Mouse (Mus musculus): ENCODE results near the gene Slc7a8. TPM values are rescaled to one million over a fixed set of nuclear protein-coding genes. Genes with fewer than 3 reads are reported as not detected.
A peak's percentile ranks its signal among the peaks of the same experiment; 100 is the strongest.

Slc7a8 gene
- total and polyA plus RNA-seq, 3 experiments, result 24.7 to 74.6 (median 52.9) TPM

DNA sequence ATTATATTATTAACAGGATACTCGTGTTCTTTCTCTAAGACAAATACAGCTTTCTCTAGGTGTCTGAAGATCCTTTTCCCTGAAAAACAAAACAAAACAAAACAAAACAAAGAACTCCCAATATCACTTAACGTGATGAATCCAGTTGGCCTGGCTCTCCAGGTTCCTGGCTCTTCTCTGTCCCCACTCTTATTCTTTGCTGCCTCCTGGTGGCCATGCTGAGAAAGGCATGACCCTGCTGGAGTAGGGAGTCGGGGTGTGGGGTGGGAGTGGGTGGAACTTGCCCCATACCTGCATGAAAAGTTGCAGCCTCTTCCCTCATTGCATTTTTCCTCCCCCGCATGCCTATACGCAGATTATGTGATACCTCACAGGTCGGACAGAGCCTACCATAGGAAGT lies 80.4 kb downstream of the Slc7a8 start:
- peak; percentile 77 for DNase-seq

DNA sequence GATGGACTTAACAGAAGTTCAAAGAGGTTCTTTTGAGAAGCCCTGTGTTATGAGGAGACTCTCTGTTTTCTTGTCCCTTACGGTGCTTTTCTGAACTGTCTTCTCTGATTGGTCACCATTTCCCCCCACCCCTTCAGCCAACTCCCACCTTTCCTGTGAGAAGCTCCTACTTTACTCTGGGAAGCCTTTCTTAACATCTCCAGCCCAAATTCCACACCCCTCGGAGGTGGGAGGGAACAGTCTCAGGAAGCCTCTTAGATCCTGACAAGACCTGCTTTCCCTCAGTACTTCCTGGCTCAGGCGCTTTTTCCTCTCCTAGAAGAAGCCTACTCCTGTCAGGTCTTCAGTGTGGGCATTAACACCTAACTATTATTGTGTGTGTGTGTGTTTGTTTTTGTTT lies 82.2 kb downstream of the Slc7a8 start:
- no peak for DNase-seq

DNA sequence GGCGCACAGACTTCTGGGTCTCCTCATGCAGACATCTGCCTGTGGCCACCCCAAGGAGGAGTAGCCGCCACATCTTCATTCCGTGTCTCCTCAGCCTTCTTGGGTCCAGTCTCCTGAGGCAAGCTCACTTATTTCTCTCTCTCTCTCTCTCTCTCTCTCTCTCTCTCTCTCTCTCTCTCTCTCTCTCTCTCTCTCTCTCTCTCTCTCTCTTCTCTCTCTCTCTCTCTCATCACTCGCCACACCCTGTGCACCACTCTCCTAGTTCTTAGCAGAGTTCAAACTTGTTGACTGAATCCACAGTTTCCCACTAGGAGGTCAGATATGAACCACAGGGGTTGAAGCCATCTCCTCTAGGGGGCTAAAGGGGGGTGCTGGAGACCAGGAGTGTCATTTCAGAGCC lies 83.0 kb downstream of the Slc7a8 start, which contains the start of gene Gm29776:
Gene Gm29776 (minus strand): TSS at position 101 of the 400 bp plus-strand sequence.
- DNase-seq, result no peak

DNA sequence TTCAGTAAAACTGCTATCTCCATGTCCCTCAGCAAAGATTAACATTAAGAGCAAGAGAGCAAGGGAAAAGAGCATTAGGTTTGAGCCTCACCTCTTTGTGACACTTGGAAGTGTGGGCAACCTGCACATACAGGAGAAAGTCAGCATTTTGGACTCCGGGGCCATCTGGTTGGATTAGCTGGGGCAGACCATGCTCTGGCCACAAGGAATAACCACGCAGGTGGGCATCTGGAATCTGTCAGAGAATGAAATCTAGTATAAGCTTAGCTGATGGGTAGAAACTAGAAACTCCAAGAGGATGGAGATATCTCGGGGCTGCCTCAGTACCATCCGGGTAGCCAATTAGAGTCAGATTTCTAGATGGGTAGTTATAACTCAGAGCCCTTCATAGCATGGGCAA lies 85.0 kb downstream of the Slc7a8 start:
- DNase-seq, result no peak

- no peak for DNase-seq
Observed at GRCm38 (mm10) chr14:54695042-54695441, 86.7 kb downstream of the Slc7a8 start.

DNA sequence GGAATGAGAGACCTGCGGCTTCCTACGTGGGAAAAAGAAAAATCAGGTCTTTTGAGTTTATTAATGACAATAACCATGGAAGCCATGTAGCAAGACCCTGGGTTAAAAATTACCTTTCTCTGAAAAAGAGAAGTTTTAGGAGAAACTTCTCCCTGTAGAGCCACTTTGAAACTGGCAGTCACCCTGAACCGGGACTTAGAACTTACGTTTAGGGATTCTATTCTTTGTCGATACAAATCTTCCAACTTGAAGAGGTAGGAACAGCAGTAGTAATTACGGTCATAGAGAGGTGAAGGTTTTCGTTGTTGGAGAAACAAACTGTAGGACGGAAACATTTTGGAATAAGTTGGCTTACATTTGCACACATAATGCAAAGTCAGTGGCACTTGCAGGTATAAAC lies 94.5 kb downstream of the Slc7a8 start:
- no peak for DNase-seq

- DNase-seq, result peak; percentile 100
Observed at GRCm38 (mm10) chr14:54686522-54687143, 95.1 kb downstream of the Slc7a8 start, which contains the start of gene Acin1. Gene Acin1 (minus strand): TSS chr14:54686931.

DNA sequence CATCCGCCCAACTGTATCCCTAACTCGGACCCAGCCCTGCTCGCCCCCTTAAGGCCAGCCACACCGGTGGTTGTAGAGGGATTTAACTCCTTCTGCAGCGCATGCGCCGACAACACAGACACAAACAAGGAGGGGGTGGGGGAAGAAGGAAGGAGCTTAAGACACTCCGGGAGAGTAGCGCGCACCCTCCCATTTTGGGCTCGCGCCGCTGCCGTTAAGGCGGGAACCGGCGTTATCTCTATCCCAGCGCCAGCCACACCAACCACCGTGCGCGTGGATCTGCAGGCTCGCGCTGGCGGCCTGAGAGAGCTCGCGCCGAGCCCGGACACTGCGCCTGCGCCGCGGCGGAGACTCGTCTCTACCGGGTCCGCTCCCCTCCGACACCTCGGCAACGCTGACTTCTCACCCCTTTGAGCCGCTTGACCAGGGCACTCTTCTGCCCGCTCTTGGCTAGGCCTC lies 95.7 kb downstream of the Slc7a8 start, which contains the start of gene 1700123O20Rik:
Gene 1700123O20Rik (plus strand): TSS at position 154 of the 459 bp plus-strand sequence.
- DNase-seq, result no peak

DNA sequence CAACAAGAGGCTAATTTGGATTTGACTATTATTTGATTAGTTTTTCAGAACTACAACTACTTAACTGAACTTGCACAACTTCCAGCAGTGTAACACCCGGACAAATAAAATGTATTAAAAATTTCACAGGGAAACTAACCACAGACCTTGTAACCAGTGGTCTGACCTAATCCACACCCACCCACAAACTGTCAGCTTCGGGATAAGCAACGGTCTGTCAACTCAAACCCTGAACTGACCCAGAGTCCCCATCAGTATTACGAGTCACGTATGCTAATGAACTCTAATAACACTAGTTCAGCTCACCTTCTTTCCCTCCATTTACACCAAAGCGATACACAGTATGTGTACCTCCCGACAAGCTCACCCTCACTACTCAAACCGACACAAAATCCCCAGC lies 96.3 kb downstream of the Slc7a8 start:
- DNase-seq, result peak; percentile 13

DNA sequence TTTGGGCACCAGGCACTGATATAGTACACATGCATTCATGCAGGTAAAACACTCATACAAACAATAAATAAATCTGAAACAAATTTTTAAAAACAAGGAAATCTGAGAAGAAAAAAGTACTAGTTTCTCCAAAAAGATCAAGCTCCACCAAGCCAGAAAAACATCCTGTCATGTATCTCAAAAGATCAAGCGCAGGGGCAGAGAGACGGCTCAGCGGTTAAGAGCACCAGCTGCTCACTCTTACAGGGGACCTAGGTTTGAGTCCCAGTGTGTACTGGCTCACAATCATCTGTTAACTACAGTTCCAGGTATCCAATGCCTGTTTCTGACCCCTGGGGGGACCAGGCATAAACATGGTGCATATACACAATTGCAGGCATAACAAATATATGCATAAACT lies 99.3 kb downstream of the Slc7a8 start:
- DNase-seq, result no peak

- DNase-seq, result no peak
Observed at GRCm38 (mm10) chr14:54678657-54679304, 103.0 kb downstream of the Slc7a8 start.

DNA sequence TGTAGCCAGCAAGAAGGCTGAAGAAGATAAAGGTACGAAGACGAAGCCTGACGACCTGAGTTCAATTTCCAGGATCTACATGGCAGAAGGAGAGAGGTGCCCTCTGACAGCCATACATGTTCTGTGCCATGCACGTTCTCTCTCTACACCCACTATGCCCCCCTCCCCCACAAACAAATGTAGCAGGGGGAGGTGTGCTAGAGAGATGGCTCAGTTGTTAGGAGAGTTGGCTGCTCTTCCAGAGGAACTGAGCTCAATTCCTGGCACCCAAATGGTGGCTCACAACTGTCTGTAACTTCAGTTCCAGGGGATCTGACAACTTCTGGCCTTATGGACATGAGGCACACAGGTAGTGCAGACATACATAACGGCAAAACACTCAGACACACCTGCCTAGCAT lies 105.5 kb downstream of the Slc7a8 start:
- no peak for DNase-seq

GRCm38 (mm10) chr14:54674317-54674716 lies 107.4 kb downstream of the Slc7a8 start:
- no peak for DNase-seq

Other genes with a start within 250 kb of the Slc7a8 start
- gene Haus4, start 227.3 kb downstream of the Slc7a8 start, total RNA-seq (2021), result 10 to 100 TPM; 13.9 to 26.6 TPM
- 20.4 and 21.0 TPM in 2 replicates for gene Haus4, start 227.3 kb downstream of the Slc7a8 start, polyA plus RNA-seq (2012; rRNA removed)
- gene Ajuba, start 204.4 kb downstream of the Slc7a8 start, total RNA-seq (2021), result 10 to 100 TPM; 14.4 to 30.3 TPM
- gene Ajuba, start 204.4 kb downstream of the Slc7a8 start, polyA plus RNA-seq (2012; rRNA removed), result 47.0 and 56.9 TPM in 2 replicates
- gene 4931414P19Rik, start 176.0 kb downstream of the Slc7a8 start, total RNA-seq (2021), result 1 to 10 TPM; 2.9 to 8.2 TPM
- 7.4 and 9.6 TPM in 2 replicates for gene 4931414P19Rik, start 176.0 kb downstream of the Slc7a8 start, polyA plus RNA-seq (2012; rRNA removed)
- 100 to 1,000 TPM; 317 to 332 TPM for gene Psmb5, start 163.9 kb downstream of the Slc7a8 start, total RNA-seq (2021)
- gene Psmb5, start 163.9 kb downstream of the Slc7a8 start, polyA plus RNA-seq (2012; rRNA removed), result 267 and 322 TPM in 2 replicates
- gene Psmb11, start 160.5 kb downstream of the Slc7a8 start, total RNA-seq (2021), result not detected
- gene Psmb11, start 160.5 kb downstream of the Slc7a8 start, polyA plus RNA-seq (2012; rRNA removed), result not detected in 2 replicates
- gene Gm17606, start 141.0 kb downstream of the Slc7a8 start, total RNA-seq (2021), result not detected
- not detected in 2 replicates for gene Gm17606, start 141.0 kb downstream of the Slc7a8 start, polyA plus RNA-seq (2012; rRNA removed)
- gene Cdh24, start 140.6 kb downstream of the Slc7a8 start, total RNA-seq (2021), result 1 to 10 TPM in 1 of 2 experiments, under 1 TPM in 1; 0.66 to 1.7 TPM
- 4.4 and 6.6 TPM in 2 replicates for gene Cdh24, start 140.6 kb downstream of the Slc7a8 start, polyA plus RNA-seq (2012; rRNA removed)
- gene 1700123O20Rik, start 95.7 kb downstream of the Slc7a8 start, total RNA-seq (2021), result 10 to 100 TPM; 39.8 to 41.7 TPM
- gene 1700123O20Rik, start 95.7 kb downstream of the Slc7a8 start, polyA plus RNA-seq (2012; rRNA removed), result 52.7 and 81.0 TPM in 2 replicates
- 100 to 1,000 TPM; 120 to 177 TPM for gene Acin1, start 95.0 kb downstream of the Slc7a8 start, total RNA-seq (2021)
- gene Acin1, start 95.0 kb downstream of the Slc7a8 start, polyA plus RNA-seq (2012; rRNA removed), result 93.0 and 109 TPM in 2 replicates
- not detected for gene Gm29776, start 83.1 kb downstream of the Slc7a8 start, total RNA-seq (2021)
- 0.07 and 0.08 TPM in 2 replicates for gene Gm29776, start 83.1 kb downstream of the Slc7a8 start, polyA plus RNA-seq (2012; rRNA removed)
- gene Cebpe, start 69.8 kb downstream of the Slc7a8 start, total RNA-seq (2021), result not detected
- gene Cebpe, start 69.8 kb downstream of the Slc7a8 start, polyA plus RNA-seq (2012; rRNA removed), result 0.18 and 0.52 TPM in 2 replicates
- 1 to 10 TPM in 1 of 2 experiments, under 1 TPM in 1; 0.35 to 1.5 TPM for gene Rnf212b, start 32.2 kb upstream of the Slc7a8 start, total RNA-seq (2021)
- gene Rnf212b, start 32.2 kb upstream of the Slc7a8 start, polyA plus RNA-seq (2012; rRNA removed), result 0.22 and 0.24 TPM in 2 replicates
- gene Homez, start 89.0 kb upstream of the Slc7a8 start, total RNA-seq (2021), result 10 to 100 TPM; 12.1 to 18.8 TPM
- gene Homez, start 89.0 kb upstream of the Slc7a8 start, polyA plus RNA-seq (2012; rRNA removed), result 3.5 and 4.1 TPM in 2 replicates
- gene Ppp1r3e, start 95.6 kb upstream of the Slc7a8 start, total RNA-seq (2021), result 10 to 100 TPM; 13.0 to 19.6 TPM
- 41.8 and 45.9 TPM in 2 replicates for gene Ppp1r3e, start 95.6 kb upstream of the Slc7a8 start, polyA plus RNA-seq (2012; rRNA removed)
- 10 to 100 TPM; 42.6 to 57.7 TPM for gene Bcl2l2, start 101.4 kb upstream of the Slc7a8 start, total RNA-seq (2021)
- 43.3 and 45.1 TPM in 2 replicates for gene Bcl2l2, start 101.4 kb upstream of the Slc7a8 start, polyA plus RNA-seq (2012; rRNA removed)
- 1 to 10 TPM in 1 of 2 experiments, not detected in 1; 7.1 TPM for gene Gm20521, start 101.5 kb upstream of the Slc7a8 start, total RNA-seq (2021)
- gene Gm20521, start 101.5 kb upstream of the Slc7a8 start, polyA plus RNA-seq (2012; rRNA removed), result 37.6 and 42.4 TPM in 2 replicates
- gene Pabpn1, start 110.6 kb upstream of the Slc7a8 start, total RNA-seq (2021), result 100 to 1,000 TPM; 167 to 196 TPM
- 69.3 and 80.4 TPM in 2 replicates for gene Pabpn1, start 110.6 kb upstream of the Slc7a8 start, polyA plus RNA-seq (2012; rRNA removed)
- 10 to 100 TPM; 24.9 to 45.1 TPM for gene Slc22a17, start 131.2 kb upstream of the Slc7a8 start, total RNA-seq (2021)
- gene Slc22a17, start 131.2 kb upstream of the Slc7a8 start, polyA plus RNA-seq (2012; rRNA removed), result 191 and 246 TPM in 2 replicates
- gene Efs, start 144.2 kb upstream of the Slc7a8 start, total RNA-seq (2021), result 1 to 10 TPM; 1.9 to 4.9 TPM
- gene Efs, start 144.2 kb upstream of the Slc7a8 start, polyA plus RNA-seq (2012; rRNA removed), result 7.7 and 11.4 TPM in 2 replicates
- gene Il25, start 150.7 kb upstream of the Slc7a8 start, total RNA-seq (2021), result not detected
- gene Il25, start 150.7 kb upstream of the Slc7a8 start, polyA plus RNA-seq (2012; rRNA removed), result 0.12 and 0.17 TPM in 2 replicates
- under 1 TPM in 1 of 2 experiments, not detected in 1; 0.78 TPM for gene Cmtm5, start 154.3 kb upstream of the Slc7a8 start, total RNA-seq (2021)
- gene Cmtm5, start 154.3 kb upstream of the Slc7a8 start, polyA plus RNA-seq (2012; rRNA removed), result 1.9 and 2.9 TPM in 2 replicates
- gene Myh6, start 185.0 kb upstream of the Slc7a8 start, total RNA-seq (2021), result not detected
- not detected in 2 replicates for gene Myh6, start 185.0 kb upstream of the Slc7a8 start, polyA plus RNA-seq (2012; rRNA removed)
- not detected for gene Gm17428, start 195.0 kb upstream of the Slc7a8 start, total RNA-seq (2021)
- gene Gm17428, start 195.0 kb upstream of the Slc7a8 start, polyA plus RNA-seq (2012; rRNA removed), result not detected in 2 replicates
- not detected for gene Myh7, start 212.7 kb upstream of the Slc7a8 start, total RNA-seq (2021)
- not detected in 2 replicates for gene Myh7, start 212.7 kb upstream of the Slc7a8 start, polyA plus RNA-seq (2012; rRNA removed)
- 10 to 100 TPM; 36.0 TPM for gene Ngdn, start 233.5 kb upstream of the Slc7a8 start, total RNA-seq (2021)
- gene Ngdn, start 233.5 kb upstream of the Slc7a8 start, polyA plus RNA-seq (2012; rRNA removed), result 2.7 and 2.9 TPM in 2 replicates

All from adrenal gland, adult 2 months (tissue).